Mouse (Mus musculus) hindlimb bud, embryonic 11.5 days (tissue): ENCODE data around the gene Adam19.
"Not testable (repeated sequence)": the region's sequence is repeated elsewhere in the genome, so short reads cannot be mapped to it uniquely, and the experiment has no call there.

ENCODE experiments used
- DNase-seq: peaks from one replicate; pipeline ENCODE4 v3.0.0-alpha.2; 2012; ENCODE audit warnings: low read depth, low spot score; ENCODE audit errors: extremely low spot score

The Adam19 gene

DNA sequence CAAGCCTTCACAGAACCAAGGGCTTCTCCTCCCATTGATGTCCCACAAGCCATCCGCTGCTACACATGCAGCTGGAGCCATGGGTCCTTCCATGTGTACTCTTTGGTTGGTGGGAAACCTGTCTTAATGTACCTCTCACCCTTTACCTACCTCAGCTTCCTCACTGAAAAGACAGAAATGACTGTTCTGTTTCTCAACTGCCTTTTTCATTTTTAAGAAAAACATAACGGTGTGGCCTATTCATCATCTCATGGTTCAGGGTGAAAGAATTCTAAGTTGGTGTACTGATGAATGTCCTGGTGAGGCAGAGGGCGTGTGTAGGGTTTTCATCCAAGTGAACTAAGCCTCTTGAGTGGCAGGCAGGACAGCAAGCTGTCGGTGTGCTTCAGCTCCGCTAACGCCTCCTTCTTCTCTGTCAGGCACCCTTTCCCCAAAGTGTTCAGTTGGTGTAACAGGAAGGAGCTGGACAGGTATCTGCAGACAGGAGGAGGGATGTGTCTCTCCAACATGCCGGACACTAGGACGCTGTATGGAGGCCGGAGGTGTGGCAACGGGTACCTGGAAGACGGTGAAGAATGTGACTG is 71.1 kb downstream of the Adam19 start:
- DNase-seq, result no peak

DNA sequence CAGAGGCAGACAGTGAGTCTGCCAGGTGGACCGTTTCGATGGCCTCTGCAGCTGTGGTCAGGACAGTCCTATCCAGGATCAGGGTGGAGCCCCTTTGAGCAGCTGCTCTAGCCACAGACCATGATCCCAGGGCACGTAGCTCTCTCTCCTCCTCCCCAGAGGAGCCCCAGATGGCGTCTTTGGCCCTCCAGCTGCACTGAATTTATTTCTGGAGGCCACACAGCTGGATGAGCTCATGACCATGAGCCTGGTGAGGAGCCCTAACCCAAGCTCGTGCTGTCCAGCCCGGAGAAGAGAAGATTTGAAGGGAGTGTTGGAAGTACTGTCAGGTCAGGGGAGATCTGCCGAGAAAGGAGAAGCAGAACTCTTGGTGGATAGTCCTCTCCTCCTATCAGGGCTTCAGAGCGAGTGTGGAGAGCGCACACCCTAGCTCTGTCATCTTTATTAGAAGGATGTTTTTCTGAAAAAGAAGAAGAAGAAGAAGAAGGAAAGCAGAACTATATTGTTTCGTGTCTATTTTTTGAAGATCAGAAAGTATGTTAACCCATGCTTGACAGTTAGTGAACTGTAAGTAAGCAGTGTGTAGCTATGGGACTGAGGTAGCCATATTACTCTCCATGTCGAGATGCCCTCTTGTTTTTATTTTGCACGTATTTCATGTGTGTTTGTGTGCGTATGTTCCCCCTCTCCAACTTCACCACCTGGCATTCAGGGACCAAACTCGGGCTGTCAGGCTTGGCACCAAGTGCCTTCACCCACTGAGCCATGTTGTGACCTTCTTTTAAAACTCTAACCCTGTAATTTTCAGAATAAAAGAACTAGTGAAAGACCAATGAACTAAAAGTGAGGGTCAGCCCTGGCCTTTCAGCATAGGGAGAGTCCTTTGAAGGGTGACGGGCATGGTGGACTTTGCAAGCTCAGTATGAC is 72.1 kb downstream of the Adam19 start:
- no peak for DNase-seq

DNA sequence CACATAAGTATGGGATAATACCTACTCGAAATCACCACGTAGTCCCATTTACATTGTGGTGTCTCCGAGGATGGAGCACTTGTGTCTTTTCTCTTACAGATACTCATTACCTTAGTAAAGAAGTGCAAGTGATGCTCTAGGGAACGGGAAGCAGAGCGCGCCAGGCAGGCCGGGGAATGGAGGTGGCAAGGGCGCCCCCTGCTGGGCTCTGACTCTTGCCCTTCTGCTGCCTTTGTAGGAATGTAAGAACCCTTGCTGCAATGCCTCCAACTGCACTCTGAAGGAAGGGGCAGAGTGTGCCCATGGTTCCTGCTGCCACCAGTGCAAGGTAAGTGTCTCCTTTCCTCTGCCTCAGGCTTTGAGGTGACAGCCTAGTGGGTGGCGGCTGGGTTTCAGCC is 72.8 kb downstream of the Adam19 start:
- DNase-seq, result no peak

DNA sequence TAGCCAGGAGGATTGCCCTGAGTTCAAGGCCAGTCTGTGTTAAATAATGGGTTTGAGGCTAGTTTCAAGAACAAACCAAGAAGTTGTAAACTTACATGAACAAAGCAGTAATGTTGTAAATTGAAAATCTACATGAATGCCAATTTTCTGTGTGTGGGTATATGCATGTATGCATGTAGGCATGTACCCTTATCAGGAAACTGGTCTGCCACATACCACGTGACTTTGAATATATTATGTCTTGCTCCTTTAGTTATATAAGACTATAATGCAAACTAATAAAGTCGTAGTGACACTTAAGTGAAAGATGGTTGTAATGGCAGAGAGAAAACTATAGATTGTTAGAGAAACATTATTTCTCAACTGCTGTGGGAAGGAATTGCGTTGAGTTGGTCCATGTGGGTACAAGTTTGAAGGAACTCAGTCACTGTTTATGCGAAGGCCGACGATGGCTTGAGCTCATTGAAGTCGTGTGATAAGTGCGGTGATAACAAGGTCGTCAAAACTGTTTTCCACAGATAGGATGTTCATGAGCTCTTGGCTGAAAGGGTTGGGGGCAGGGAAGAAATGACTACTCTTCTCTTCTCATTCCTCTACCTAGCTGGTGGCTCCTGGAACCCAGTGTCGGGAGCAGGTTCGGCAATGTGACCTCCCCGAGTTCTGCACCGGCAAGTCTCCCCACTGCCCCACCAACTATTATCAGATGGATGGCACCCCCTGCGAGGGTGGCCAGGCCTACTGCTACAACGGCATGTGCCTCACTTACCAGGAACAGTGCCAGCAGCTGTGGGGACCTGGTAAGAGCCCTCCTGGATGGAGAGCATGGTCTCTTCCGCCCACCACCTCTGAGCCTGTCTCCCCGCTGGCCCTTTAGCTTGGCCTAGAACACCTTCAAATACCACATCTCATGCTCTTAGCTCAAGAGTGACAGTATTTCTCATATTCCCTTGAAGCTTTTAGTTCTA is 75.5 kb downstream of the Adam19 start:
- no peak for DNase-seq

DNA sequence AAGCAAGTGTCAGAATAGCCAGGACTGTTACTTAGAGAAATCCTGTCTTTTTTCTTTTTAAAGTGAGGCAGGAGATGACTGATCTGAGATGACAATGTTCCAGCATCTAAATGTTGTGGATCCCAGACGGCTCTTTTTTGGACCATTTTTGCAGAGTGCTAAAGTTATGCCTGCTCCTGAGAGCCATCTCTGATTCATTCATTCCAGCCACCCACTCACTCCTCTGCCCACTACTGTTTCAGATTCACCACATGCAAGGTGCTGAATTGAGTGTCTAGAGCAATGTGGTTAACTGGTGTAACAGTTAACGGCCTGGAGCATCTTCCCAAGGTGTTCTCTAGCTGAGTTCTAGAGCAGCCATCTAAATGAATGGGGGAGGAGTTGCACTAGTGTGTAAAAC is 79.1 kb downstream of the Adam19 start:
- no peak for DNase-seq

DNA sequence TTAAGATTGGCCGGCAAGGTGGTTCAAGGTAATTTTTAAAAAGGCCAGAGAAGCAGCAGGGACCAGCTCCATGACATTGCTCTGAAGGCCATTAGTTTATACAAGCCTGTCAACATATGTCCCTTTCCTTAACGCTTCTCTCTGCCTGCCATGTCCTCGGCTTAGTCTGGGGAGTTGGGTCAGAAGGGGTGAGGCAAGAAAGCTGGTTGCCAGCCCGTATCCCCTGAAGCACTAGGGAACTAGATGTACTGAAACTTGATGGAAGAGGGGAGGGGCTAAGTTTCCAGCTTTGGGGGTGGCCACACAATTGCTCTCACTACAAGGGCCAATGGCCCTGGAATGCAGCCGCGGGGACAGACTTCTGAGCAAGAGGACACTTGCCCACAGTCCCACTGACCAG is 87.5 kb downstream of the Adam19 start:
- DNase-seq, result no peak

DNA sequence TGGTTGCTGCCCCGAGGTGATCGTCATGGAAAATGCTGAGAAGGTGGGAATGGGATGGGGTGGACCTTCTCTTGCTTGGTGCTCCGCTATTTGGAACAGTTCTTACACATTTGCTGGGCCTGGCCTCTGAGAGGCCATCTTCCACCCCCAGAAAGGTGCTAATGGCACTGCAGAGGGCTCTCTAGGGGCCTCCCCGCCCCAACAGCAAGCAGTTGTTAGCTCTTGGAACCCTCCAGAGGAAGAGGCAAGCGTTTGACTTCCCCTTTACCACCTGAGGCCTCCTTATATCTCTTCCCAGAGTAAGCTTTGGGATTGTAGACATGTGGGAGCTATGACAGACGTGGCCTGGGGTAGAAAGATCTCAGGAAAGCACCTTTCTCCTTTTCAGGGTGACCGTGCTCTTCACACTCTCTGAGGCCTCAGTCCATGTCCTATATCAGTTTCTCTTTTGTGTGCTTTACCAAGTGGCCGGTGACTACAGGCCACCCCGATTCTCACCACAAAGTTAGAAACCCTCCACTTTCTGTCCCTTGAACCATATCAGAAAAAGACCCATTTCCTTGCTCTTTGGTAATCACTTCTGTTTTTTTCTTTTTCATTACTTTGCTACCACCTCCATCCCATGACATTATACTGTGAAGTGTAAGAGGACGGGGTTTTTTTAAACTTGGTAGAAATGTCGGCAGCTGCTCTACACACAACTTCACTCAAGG is 89.5 kb downstream of the Adam19 start:
- no peak for DNase-seq

DNA sequence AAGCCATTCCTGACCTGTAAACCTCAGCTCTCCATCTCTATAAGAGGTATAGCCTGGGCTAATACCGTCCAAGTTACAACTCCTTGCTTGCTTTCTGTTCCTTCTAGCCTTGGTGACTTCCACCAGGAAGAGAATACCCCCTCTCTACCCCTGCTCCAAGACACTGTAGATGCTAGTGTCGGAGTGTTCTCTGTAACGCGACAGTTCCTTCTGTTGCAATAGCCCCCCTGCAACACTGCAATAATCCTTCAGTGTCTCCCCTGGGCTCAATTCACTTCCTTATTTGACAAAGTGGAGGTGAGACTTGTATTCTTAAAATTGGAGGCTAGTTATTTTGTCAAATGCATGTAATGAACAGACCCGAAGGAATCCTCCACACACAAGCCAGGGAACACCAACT is 90.8 kb downstream of the Adam19 start:
- no peak for DNase-seq

DNA sequence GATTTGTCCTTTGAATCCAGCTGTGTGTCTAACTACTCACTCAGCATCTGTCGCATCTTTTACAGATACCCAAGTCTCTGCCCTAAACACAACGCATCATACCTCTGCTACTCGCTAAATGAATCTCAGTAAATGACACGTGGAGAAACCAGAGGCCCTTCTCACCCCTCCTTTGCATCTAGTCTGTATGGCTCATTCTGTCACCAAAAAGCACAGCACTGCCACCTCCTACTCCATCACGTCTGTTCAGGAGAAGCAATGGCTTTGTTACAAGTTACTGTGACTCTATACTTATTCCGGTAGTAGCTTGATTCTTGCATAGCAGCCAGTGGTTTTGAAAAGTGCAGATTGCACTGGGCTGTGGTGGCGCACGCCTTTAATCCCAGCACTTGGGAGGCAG is 101.2 kb downstream of the Adam19 start:
- DNase-seq, result no peak

DNA sequence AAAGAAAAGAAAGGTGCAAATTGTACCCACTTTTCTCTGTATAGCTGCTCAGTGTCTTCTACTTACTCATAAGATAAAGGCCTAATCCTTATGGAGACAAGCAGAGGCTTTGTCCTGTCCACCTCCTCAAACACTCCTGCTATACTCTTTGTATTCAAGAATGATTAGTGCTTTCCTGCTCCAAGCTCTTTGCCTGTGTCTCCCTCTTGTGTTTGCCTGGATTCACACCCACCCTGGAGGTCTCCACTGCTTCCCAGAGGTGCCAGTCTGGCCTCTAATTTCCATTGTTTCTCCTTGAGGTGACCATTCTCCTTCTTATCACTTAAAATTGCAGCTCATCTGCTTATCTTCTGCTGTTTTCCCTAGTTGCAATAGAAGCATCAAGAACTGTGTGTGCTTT is 101.7 kb downstream of the Adam19 start:
- no peak for DNase-seq

DNA sequence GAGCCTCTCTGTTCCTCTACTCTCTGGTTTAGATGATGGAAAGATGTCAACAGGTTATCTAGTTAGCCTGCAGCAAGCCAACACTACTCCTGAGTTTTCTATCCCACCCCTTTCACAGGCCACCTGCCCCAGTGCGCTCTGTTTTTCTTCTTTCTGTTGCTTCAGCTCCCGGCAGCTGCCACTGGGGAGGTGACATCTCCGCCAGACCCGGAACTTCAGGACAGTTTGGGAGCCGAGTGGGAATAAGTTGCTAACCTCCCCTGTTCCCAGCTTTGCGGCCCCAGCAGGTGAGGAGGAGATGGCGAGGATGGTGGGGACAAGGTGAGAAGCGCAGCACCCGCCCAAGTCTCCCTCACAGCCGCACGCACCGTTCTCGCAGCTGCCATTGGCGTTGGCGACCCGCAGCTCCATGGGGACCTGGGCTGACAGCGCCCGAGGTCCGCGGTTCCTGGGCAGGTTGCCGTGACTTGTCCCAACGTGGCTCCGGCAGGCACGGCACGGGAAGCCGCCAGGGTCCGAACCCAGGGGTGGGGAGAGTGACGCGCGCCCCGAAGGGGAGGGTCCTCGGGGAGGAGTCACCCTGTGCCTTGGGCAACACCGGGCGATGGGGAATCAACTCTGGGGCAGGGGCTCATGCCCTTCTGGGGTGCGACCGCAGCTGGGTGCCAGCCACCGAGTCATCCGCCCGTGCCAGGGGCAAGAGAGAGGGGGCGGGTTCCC is 110.2 kb downstream of the Adam19 start, which contains the start of gene Nipal4:
Nipal4 (minus strand) TSS at position 643 of the 720 bp plus-strand sequence.
- no peak for DNase-seq

DNA sequence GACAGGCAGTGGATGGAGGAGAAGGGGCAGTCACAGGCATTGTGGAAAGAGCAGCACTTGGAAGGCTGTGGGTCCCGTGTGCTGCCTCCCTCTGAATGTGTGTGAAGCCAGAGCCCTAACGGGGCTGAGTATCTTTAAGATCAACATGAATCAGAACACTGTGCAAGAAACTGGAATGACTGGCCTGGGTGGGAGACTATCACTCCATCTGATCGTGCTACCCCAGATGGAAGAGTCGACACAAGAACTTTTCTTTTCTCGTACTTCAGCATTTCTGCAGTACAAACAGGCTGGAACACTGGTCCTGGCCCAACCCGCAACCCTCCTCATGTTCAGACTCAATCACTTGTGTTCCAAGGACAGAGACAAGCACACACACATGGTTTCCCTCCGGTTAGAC is 112.7 kb downstream of the Adam19 start:
- DNase-seq, result no peak

DNA sequence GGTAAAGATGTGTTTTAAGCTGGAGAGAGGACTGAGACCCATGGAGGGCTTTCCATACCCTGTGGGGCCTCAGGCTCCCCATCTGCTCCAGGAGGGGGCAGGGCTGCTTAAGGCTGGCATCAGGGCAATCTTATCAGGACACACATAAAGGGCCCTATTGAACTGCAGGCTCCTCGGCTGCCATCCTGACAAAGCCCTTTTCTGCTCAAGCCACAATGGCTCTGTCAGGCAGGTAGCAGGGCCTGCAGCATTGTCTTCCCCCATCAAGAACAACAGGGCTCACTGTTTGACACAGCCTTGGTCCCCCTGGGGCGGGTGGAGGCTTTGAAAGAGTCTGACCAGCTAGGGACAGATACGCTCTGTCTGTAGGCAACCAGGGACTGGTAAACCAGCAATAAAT is 114.1 kb downstream of the Adam19 start:
- no peak for DNase-seq

DNA sequence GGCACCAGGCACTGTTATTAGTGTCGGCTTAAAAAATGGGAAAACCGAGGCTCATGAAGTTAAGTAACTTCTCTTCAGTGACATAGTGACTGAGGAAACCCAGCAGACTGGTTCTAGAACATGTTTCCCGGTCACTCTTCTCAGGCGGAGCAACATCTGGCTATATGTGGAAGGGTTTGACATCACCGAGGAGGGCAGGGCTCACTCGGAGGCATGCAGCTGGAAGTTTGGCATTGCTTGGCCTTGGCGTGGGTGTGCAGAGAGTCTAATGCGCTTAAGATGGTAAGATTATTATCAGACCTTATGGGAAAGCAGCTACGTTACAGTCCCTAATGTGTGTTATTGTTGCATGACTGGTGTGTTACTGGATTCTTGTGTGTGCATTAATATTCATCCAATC is 116.3 kb downstream of the Adam19 start:
- no peak for DNase-seq

DNA sequence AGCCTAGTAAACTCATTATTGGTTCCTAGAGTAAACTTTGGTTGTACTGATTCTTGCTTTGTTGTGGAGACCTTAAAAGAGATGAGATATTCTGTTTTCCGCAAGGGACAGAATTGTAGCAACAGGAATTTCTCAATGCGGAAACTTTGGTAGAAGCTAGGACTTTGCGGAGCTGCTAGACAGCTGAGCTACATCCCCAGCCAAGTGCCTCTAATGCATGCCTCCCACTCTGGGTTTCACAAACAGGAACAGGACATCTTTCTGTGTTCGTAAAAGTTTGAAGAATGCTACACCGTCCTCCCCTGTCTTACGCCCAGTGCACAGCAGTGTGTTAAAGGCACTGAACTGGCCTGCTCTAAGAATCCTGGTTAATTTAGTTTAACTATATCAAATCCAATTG is 120.4 kb downstream of the Adam19 start:
- DNase-seq, result no peak

DNA sequence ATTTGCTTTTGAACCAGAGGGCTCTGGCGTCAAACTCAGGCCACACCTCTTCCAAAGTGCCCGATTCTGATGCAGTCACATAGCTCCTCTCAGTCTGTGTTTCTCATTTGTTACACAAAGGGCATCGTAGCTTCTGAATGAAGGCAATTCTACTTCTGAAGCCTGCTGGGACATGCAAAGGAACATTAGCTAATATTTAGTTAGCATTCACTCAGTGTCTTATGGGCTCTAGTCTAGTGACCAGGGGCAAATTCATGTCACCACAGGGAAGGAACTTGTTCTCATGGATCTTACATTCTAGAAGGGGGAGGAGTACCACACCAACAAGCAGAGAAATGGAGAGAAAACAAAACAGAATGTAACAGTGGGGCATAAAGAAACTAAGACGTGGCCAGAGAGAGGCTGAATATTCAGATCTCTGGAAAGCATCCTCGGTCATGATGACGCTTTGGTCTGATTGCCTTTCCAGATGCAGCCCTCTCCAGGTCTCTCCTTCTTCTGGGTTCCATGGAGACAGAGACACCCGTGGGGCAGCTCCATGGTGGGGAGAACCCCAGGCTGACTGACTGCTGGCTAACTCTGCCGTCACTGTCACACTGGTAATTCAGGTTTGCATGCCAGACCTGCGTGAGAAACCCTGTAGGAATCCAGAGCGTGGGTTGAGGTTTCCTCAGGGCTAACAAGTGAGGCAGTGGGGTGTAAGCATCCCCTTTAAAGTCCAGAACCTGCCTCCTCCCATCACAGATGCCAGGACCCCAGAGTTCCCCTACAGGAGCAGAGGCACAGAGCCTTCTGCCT is 121.7 kb downstream of the Adam19 start:
- no peak for DNase-seq

DNA sequence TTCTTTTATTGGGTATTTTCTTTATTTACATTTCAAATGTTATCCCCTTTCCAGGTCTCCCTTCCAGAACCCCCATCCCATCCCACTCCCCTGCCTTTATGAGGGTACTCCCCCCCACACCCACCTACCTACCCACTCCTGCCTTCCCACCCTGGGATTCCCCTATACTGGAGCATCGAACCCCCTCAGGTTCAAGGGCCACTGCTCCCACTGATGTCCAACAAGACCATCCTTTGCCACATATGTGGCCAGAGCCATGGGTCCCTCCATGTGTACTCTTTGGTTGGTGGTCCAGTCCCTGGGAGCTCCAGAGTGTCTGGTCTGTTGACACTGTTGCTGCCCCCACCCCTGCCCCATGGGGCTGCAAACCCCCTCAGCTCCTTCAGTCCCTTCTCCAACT is 126.2 kb downstream of the Adam19 start:
- not testable (repeated sequence) for DNase-seq

DNA sequence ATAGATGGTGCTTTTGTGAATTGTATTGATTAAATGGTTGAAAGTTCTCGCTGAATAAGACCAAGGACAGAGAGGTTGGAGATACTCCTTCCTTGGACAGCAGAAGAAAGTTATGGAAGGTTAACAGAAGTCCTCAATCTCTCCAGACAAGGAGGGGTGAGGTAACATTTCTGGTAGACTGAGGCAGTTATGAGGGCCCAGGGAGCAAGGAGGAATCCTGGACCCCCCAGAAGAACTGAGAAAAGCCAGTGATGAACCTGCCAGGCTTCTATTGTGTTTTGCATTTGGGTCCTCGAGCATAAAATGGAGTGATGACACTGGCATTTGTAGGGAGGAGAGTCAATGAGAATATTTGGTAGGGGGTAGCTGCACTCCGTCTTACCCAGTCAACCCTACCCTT is 129.2 kb downstream of the Adam19 start:
- DNase-seq, result no peak

DNA sequence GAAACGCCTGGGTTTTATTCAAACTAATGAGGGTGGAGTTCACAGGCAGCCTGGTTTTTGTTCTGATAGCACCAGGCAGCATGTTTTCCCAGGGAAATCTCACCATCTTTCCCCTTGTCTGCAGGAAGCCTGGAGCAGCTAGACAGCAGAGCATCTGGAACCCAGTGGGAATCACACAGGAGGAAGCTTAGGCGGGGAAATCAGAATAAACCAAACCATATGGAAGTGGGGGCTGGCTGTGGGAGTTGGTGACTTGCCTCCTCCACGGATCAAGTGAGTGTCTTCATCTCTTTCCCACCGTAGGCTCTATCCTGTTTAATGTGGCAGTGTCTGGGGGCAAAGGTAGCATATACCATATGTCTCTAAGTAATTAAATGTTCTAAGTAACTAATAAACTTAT is 129.7 kb downstream of the Adam19 start:
- DNase-seq, result no peak
